Mouse (Mus musculus) lung, postnatal 0 days (tissue): ENCODE measurements at regions not wholly inside any gene's neighbourhood (a gene's known extent, or its start where the extent isn't known, plus 50 kb on each side); places are given as distances from the start of the nearest gene placed in this dataset.

Experiments
- ATAC-seq: fragments of 200-750 bp; cut with Nextera tagmentation; 2 replicates; pipeline ENCODE4 v1.8.0; 2017; ENCODE audit warnings: moderate library complexity
- DNase-seq: peaks from one replicate; pipeline ENCODE4 v3.0.0-alpha.2; 2016; ENCODE audit warnings: low spot score
- H3K27ac ChIP-seq: fragments of 300-500 bp; sonication (generic); 2 replicates; pipeline ENCODE4 v1.5.1; 2014; ENCODE audit warnings: antibody characterized with exemption, mild to moderate bottlenecking, low read length, mixed read lengths
- H3K27me3 ChIP-seq: fragments of 300-500 bp; sonication (generic); replicated peaks from 2 replicates; pipeline ENCODE4 v1.6.1; 2014; ENCODE audit warnings: low read length, mixed read lengths; ENCODE audit not compliant: insufficient read depth
- H3K36me3 ChIP-seq: fragments of 300-500 bp; sonication (generic); 2 replicates; pipeline ENCODE4 v1.6.1; 2014; ENCODE audit warnings: low read length, mixed read lengths; ENCODE audit not compliant: insufficient read depth
- H3K4me1 ChIP-seq: fragments of 300-500 bp; sonication (generic); 2 replicates; pipeline ENCODE4 v1.6.1; 2014; ENCODE audit warnings: antibody characterized with exemption, low read depth, low read length, mixed read lengths; ENCODE audit not compliant: insufficient read depth
- H3K4me2 ChIP-seq: fragments of 300-500 bp; sonication (generic); replicated peaks from 2 replicates; pipeline ENCODE4 v1.6.1; 2014; ENCODE audit warnings: low read depth, mild to moderate bottlenecking, low read length, moderate library complexity, mixed read lengths
- H3K4me3 ChIP-seq: fragments of 300-500 bp; sonication (generic); 2 replicates; pipeline ENCODE4 v1.5.1; 2014; ENCODE audit warnings: low read depth, low read length
- H3K9ac ChIP-seq: fragments of 300-500 bp; sonication (generic); replicated peaks from 2 replicates; pipeline ENCODE4 v1.6.1; 2014; ENCODE audit warnings: low read depth, mild to moderate bottlenecking
- H3K9me3 ChIP-seq: fragments of 300-500 bp; sonication (generic); 2 replicates; pipeline ENCODE4 v1.6.1; 2016; ENCODE audit warnings: low read length, mixed read lengths
- CTCF ChIP-seq: IDR thresholded peaks from 2 replicates; pipeline ENCODE4 v1.5.1; 2016; ENCODE audit warnings: antibody characterized with exemption, mild to moderate bottlenecking
- EP300 ChIP-seq: IDR thresholded peaks from 2 replicates; pipeline ENCODE4 v1.6.1; 2016; ENCODE audit warnings: antibody characterized with exemption, mild to moderate bottlenecking, control low read depth
- WGBS: fragments of 180-500 bp; shearing (Covaris S2); extraction: QIAGEN DNeasy Blood & Tissue Kit; methylation state at CpG from one replicate; pipeline ENCODE4 v1.1.7; 2014; 5-methylcytosine and 5-hydroxymethylcytosine counted together

GRCm38 (mm10) chr11:111610522-111611015 lies 544.6 kb downstream of the Kcnj2 start:
- H3K36me3 ChIP-seq, result no peaks in the 10 kb centered on the region
- no peaks in the 10 kb centered on the region for H3K27me3 ChIP-seq
- no peaks in the 10 kb centered on the region for H3K9me3 ChIP-seq
- WGBS, result 41% methylated on average over 5 of the region's 5 CpGs
- no peak for TF ChIP-seq EP300
- TF ChIP-seq CTCF, result no peak
- H3K27ac ChIP-seq, result no peak overlapping the region
- ATAC-seq (no peak), DNase-seq (no peak)
- H3K4me1 ChIP-seq, result no peaks in the 10 kb centered on the region
- H3K4me3 ChIP-seq, result no peak overlapping the region
- no peak overlapping the region for H3K9ac ChIP-seq
- H3K4me2 ChIP-seq, result no peak overlapping the region

- Histone ChIP-seq H3K9ac (no peak overlapping the region), H3K4me3 (no peak overlapping the region), H3K36me3 (no peaks in the 10 kb centered on the region), H3K27ac (no peak overlapping the region), H3K27me3 (no peaks in the 10 kb centered on the region), H3K4me2 (no peak overlapping the region), H3K9me3 (no peaks in the 10 kb centered on the region), H3K4me1 (no peaks in the 10 kb centered on the region)
- WGBS, result 85% methylated on average over 7 of the region's 7 CpGs
- DNase-seq (no peak), ATAC-seq (no peak)
- TF ChIP-seq CTCF (no peak), EP300 (no peak)
These were observed 577.6 kb downstream of the Kcnj2 start for GRCm38 (mm10) chr11:111643603-111644002.

GRCm38 (mm10) chr11:111652882-111653281 lies 586.9 kb downstream of the Kcnj2 start:
- no peaks in the 10 kb centered on the region for H3K9me3 ChIP-seq
- ATAC-seq (no peak), DNase-seq (peak; percentile 63)
- no peak for TF ChIP-seq EP300
- TF ChIP-seq CTCF, result peak; percentile 81
- H3K4me1 ChIP-seq, result no peaks in the 10 kb centered on the region
- no peak overlapping the region for H3K4me2 ChIP-seq
- H3K9ac ChIP-seq, result no peak overlapping the region
- H3K4me3 ChIP-seq, result no peak overlapping the region
- WGBS, result 51% methylated on average over 3 of the region's 3 CpGs
- H3K27me3 ChIP-seq, result no peaks in the 10 kb centered on the region
- no peaks in the 10 kb centered on the region for H3K36me3 ChIP-seq
- H3K27ac ChIP-seq, result no peak overlapping the region

- no peaks in the 10 kb centered on the region for H3K36me3 ChIP-seq
- WGBS, result 92% methylated on average over 9 of the region's 9 CpGs
- no peak overlapping the region for H3K4me3 ChIP-seq
- no peak overlapping the region for H3K4me2 ChIP-seq
- H3K27ac ChIP-seq, result no peak overlapping the region
- ATAC-seq, result no peak
- no peaks in the 10 kb centered on the region for H3K4me1 ChIP-seq
- no peak for DNase-seq
- no peaks in the 10 kb centered on the region for H3K9me3 ChIP-seq
- no peaks in the 10 kb centered on the region for H3K27me3 ChIP-seq
- no peak for TF ChIP-seq CTCF
- no peak for TF ChIP-seq EP300
- no peak overlapping the region for H3K9ac ChIP-seq
These were observed 591.8 kb downstream of the Kcnj2 start for GRCm38 (mm10) chr11:111657778-111658177.

- Histone ChIP-seq H3K27me3 (no peaks in the 10 kb centered on the region), H3K4me3 (no peak overlapping the region), H3K27ac (no peak overlapping the region), H3K36me3 (no peaks in the 10 kb centered on the region), H3K9me3 (no peaks in the 10 kb centered on the region), H3K4me2 (no peak overlapping the region), H3K9ac (no peak overlapping the region), H3K4me1 (no peaks in the 10 kb centered on the region)
- TF ChIP-seq EP300, result no peak
- no peak for TF ChIP-seq CTCF
- no peak for DNase-seq
- 66% methylated on average over 15 of the region's 15 CpGs for WGBS
- ATAC-seq, result no peak
These were observed 592.7 kb downstream of the Kcnj2 start for GRCm38 (mm10) chr11:111658362-111659309.

GRCm38 (mm10) chr11:111663269-111663668 lies 597.3 kb downstream of the Kcnj2 start:
- Histone ChIP-seq H3K9me3 (no peaks in the 10 kb centered on the region), H3K36me3 (no peaks in the 10 kb centered on the region), H3K27ac (no peak overlapping the region), H3K4me1 (no peaks in the 10 kb centered on the region), H3K4me2 (no peak overlapping the region), H3K27me3 (no peaks in the 10 kb centered on the region), H3K9ac (no peak overlapping the region), H3K4me3 (no peak overlapping the region)
- DNase-seq, result no peak
- ATAC-seq, result no peak
- WGBS, result 65% methylated on average over 3 of the region's 3 CpGs
- TF ChIP-seq CTCF, result no peak
- no peak for TF ChIP-seq EP300
